Mouse (Mus musculus): ENCODE measurements at regions not wholly inside any gene's neighbourhood (a gene's known extent, or its start where the extent isn't known, plus 50 kb on each side); places are given as distances from the start of the nearest gene placed in this dataset.

GRCm38 (mm10) chr17:84111787-84112370 lies 75.9 kb downstream of the Zfp36l2 start:
- TF ChIP-seq CTCF (IDR thresholded peaks at IDR 0.05; ENCODE audit: extremely low read depth, insufficient read depth, low read length): no peak
- TF ChIP-seq POLR2A (IDR thresholded peaks at IDR 0.05; ENCODE audit: extremely low read depth, insufficient read depth, low read length): no peak

Data from cortical plate, adult 2 months (tissue).